Mouse (Mus musculus) heart, adult 2 months (tissue): ENCODE measurements at regions not wholly inside any gene's neighbourhood (a gene's known extent, or its start where the extent isn't known, plus 50 kb on each side); places are given as distances from the start of the nearest gene placed in this dataset.

ENCODE experiments used
- CTCF ChIP-seq: fragments of 200-600 bp; IDR thresholded peaks from 2 replicates; pipeline ENCODE4 v1.8.1; 2022; ENCODE audit warnings: antibody characterized with exemption, mild to moderate bottlenecking, moderate library complexity
- EP300 ChIP-seq: fragments of 200-500 bp; IDR thresholded peaks from 2 replicates; pipeline ENCODE4 v1.6.1; 2011; ENCODE audit warnings: low read depth, low read length, control low read depth; ENCODE audit not compliant: insufficient read depth
- POLR2A ChIP-seq: fragments of 200-500 bp; IDR thresholded peaks from 2 replicates; pipeline ENCODE4 v1.6.1; 2011; ENCODE audit warnings: mild to moderate bottlenecking, low read depth, low read length, control low read depth; ENCODE audit not compliant: insufficient read depth

DNA sequence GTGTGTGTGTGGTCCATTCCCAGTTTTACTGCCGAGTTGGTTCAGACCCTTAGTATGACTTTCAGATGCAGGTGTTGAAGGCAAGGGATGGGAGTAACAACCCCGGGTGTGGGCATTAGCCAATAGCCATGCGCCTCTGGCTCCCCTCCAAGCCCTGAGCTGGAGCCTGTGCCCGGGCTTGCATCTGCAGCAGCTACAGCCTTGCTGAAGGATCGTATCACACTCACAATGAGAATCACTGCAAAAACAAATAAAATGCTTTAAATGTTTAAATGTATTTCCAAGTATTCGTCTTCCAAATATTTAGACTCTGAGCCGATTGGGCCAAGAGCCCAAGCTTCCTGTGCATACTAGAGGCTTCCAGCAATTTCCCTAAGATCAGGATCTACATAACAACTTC is 99.0 kb upstream of the Klf3 start:
- TF ChIP-seq CTCF (no peak), EP300 (no peak), POLR2A (no peak)
